9 mouse cellular contexts compared by ENCODE assay signal in the genomic region with DNA sequence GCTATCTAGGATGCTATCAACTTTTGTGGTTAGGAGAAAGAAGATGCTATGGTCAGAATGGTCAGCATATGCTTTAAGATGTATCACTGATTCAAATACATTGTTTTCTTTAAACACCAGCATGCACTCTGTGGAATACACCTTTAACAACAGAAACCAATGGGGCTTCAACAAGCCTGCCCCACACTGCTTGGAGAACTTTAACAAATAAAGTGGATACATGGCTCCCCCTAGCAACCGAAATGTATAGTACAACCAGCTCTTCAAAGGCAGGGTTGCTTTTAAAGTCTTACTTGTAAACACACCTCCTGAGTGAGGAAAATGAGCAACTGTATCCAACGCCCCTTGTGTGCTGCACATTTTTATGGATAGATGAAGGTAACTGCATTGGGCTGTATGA.
DNase-seq lines count a peak whose midpoint lies in the region; ATAC-seq and TF ChIP-seq lines count a peak whose summit lies in the region.
"Had no signal": no experiment of that assay in that cellular context is flagged by ENCODE, and none has a peak within 500 bp of the region (broad histone marks: within the 10 kb centered on the region; RNA-seq: fewer than 3 reads in every experiment).

No protein-coding gene starts in this region.

- TF ChIP-seq CTCF in stomach, postnatal 0 days (IDR thresholded peaks at IDR 0.05; ENCODE audit: low read depth), result peak; percentile 69

- no peaks in the 10 kb centered on the region for H3K9me3 ChIP-seq in forebrain, embryonic 13.5 days (replicated peaks)
- H3K9me3 ChIP-seq in forebrain, embryonic 10.5 days, result no peaks in the 10 kb centered on the region
- no peaks in the 10 kb centered on the region for H3K9me3 ChIP-seq in hindbrain, embryonic 11.5 days (ENCODE audit: control insufficient read depth, low read length)
- H3K9me3 ChIP-seq in stomach, postnatal 0 days (ENCODE audit: control insufficient read depth, low read length), result no peaks in the 10 kb centered on the region
- H3K9me3 ChIP-seq: liver, embryonic 15.5 days had no signal

- TF ChIP-seq EP300 in stomach, postnatal 0 days (optimal IDR thresholded peaks at IDR 0.05), result no peak

- H3K36me3 ChIP-seq in forebrain, embryonic 13.5 days (ENCODE audit: poor library complexity, severe bottlenecking), result no peaks in the 10 kb centered on the region
- no peaks in the 10 kb centered on the region for H3K36me3 ChIP-seq in forebrain, embryonic 10.5 days (replicated peaks)
- H3K36me3 ChIP-seq in hindbrain, embryonic 11.5 days (ENCODE audit: control insufficient read depth, insufficient read depth, low read length), result no peaks in the 10 kb centered on the region
- no peaks in the 10 kb centered on the region for H3K36me3 ChIP-seq in stomach, postnatal 0 days (ENCODE audit: control insufficient read depth, insufficient read depth, low read length)
- H3K36me3 ChIP-seq: liver, embryonic 15.5 days had no signal

- WGBS in forebrain, embryonic 13.5 days, result 5% methylated on average over 2 of the region's 2 CpGs
- 7% methylated on average over 2 of the region's 2 CpGs for WGBS in forebrain, embryonic 10.5 days
- WGBS in hindbrain, embryonic 11.5 days, result 10% methylated on average over 2 of the region's 2 CpGs
- WGBS in stomach, postnatal 0 days, result 10% methylated on average over 2 of the region's 2 CpGs

- DNase-seq in forebrain, embryonic 10.5 days (ENCODE audit: extremely low spot score, low spot score), result no peak
- peak; percentile 5 to 9 for DNase-seq in B cell, adult 2 months
- DNase-seq in cerebellum, adult 9-11 months, result peak; percentile 33
- DNase-seq in hindbrain, embryonic 11.5 days (ENCODE audit: low spot score), result peak; percentile 69
- DNase-seq in lung, postnatal 14 days, result peak; percentile 13
- DNase-seq in stomach, postnatal 0 days (ENCODE audit: low spot score), result peak; percentile 19
- DNase-seq in urinary bladder, postnatal 36 days (ENCODE audit: low spot score in 2 of 2), result no peak

- H3K4me2 ChIP-seq in forebrain, embryonic 13.5 days, result no peak overlapping the region
- no peak overlapping the region for H3K4me2 ChIP-seq in hindbrain, embryonic 11.5 days (replicated peaks; ENCODE audit: low read depth, low read length)
- no peak overlapping the region for H3K4me2 ChIP-seq in stomach, postnatal 0 days (replicated peaks; ENCODE audit: low read depth)
- H3K4me2 ChIP-seq: liver, embryonic 15.5 days had no signal

- H3K9ac ChIP-seq in forebrain, embryonic 13.5 days, result no peak overlapping the region
- H3K9ac ChIP-seq in hindbrain, embryonic 11.5 days (ENCODE audit: low read depth, low read length), result no peak overlapping the region
- no peak overlapping the region for H3K9ac ChIP-seq in stomach, postnatal 0 days (ENCODE audit: low read length)
- H3K9ac ChIP-seq: liver, embryonic 15.5 days had no signal

- H3K27ac ChIP-seq in forebrain, embryonic 13.5 days, result no peak overlapping the region
- no peak overlapping the region for H3K27ac ChIP-seq in forebrain, embryonic 10.5 days
- H3K27ac ChIP-seq in hindbrain, embryonic 11.5 days (ENCODE audit: low read depth, low read length), result no peak overlapping the region
- H3K27ac ChIP-seq in stomach, postnatal 0 days (replicated peaks), result no peak overlapping the region
- H3K27ac ChIP-seq: liver, embryonic 15.5 days had no signal

- no peak overlapping the region for H3K4me3 ChIP-seq in forebrain, embryonic 13.5 days
- H3K4me3 ChIP-seq in forebrain, embryonic 10.5 days, result no peak overlapping the region
- no peak overlapping the region for H3K4me3 ChIP-seq in hindbrain, embryonic 11.5 days (ENCODE audit: low read depth, low read length)
- H3K4me3 ChIP-seq in stomach, postnatal 0 days (ENCODE audit: low read depth, low read length), result no peak overlapping the region
- H3K4me3 ChIP-seq: liver, embryonic 15.5 days had no signal

- H3K27me3 ChIP-seq in forebrain, embryonic 13.5 days, result no peaks in the 10 kb centered on the region
- no peaks in the 10 kb centered on the region for H3K27me3 ChIP-seq in forebrain, embryonic 10.5 days (ENCODE audit: poor library complexity, severe bottlenecking)
- H3K27me3 ChIP-seq in hindbrain, embryonic 11.5 days (ENCODE audit: control insufficient read depth, insufficient read depth, low read length), result no peaks in the 10 kb centered on the region
- no peaks in the 10 kb centered on the region for H3K27me3 ChIP-seq in stomach, postnatal 0 days (ENCODE audit: control insufficient read depth, insufficient read depth, low read length)
- H3K27me3 ChIP-seq: liver, embryonic 15.5 days had no signal

- H3K4me1 ChIP-seq in forebrain, embryonic 13.5 days, result no peaks in the 10 kb centered on the region
- H3K4me1 ChIP-seq in forebrain, embryonic 10.5 days, result no peaks in the 10 kb centered on the region
- no peaks in the 10 kb centered on the region for H3K4me1 ChIP-seq in hindbrain, embryonic 11.5 days (replicated peaks; ENCODE audit: control insufficient read depth, insufficient read depth, low read length)
- H3K4me1 ChIP-seq in stomach, postnatal 0 days (replicated peaks; ENCODE audit: control insufficient read depth, insufficient read depth), result no peaks in the 10 kb centered on the region
- H3K4me1 ChIP-seq: liver, embryonic 15.5 days had no signal

- ATAC-seq in forebrain, embryonic 13.5 days, result peak; percentile 72
- ATAC-seq in hindbrain, embryonic 11.5 days (ENCODE audit: low FRiP score), result no peak
- ATAC-seq in stomach, postnatal 0 days (ENCODE audit: low FRiP score, low TSS enrichment), result no peak

Comparison
In these comparisons a context has a peak if more than half of its experiments do, and no peak if none do; other contexts are left out.
1. DNase-seq: peak in B cell, adult 2 months (2 of 2), cerebellum, adult 9-11 months (single experiment), hindbrain, embryonic 11.5 days (single experiment), lung, postnatal 14 days (single experiment) and stomach, postnatal 0 days (single experiment); none in forebrain, embryonic 10.5 days (single experiment) and urinary bladder, postnatal 36 days (0 of 2).